Mouse (Mus musculus): ENCODE measurements around the gene Arl11. TPM values are rescaled to one million over a fixed set of nuclear protein-coding genes. Genes with fewer than 3 reads are reported as not detected.

The Arl11 gene
- 0.41 and 0.46 TPM in 2 replicates for polyA plus RNA-seq (2015; fragmentation: Nextera tagmentation; extraction: Ambion mirVana)

GRCm38 (mm10) chr14:61309593-61309992 lies at the start of gene Arl11:
TSS of gene Arl11 (plus strand) at chr14:61309753.
- Histone ChIP-seq H3K36me3 (no peaks in the 10 kb centered on the region), H3K4me1 (peaks cover 19% of the 10 kb centered on the region), H3K27ac (replicated peaks) (peak within 1 kb of the TSS; percentile 20), H3K4me3 (no peak within 1 kb of the TSS), H3K9ac (no peak within 1 kb of the TSS), H3K27me3 (replicated peaks) (no peaks in the 10 kb centered on the region), H3K9me3 (no peaks in the 10 kb centered on the region), H3K4me2 (peak within 1 kb of the TSS; percentile 8; the same call in 1 of the 2 replicates)
- no peak; the same call in 1 of the 2 replicates for ATAC-seq (ENCODE audit: extremely low read depth, insufficient number of reproducible peaks, low FRiP score, low TSS enrichment)
- WGBS: 46% methylated on average over 6 of the region's 6 CpGs

DNA sequence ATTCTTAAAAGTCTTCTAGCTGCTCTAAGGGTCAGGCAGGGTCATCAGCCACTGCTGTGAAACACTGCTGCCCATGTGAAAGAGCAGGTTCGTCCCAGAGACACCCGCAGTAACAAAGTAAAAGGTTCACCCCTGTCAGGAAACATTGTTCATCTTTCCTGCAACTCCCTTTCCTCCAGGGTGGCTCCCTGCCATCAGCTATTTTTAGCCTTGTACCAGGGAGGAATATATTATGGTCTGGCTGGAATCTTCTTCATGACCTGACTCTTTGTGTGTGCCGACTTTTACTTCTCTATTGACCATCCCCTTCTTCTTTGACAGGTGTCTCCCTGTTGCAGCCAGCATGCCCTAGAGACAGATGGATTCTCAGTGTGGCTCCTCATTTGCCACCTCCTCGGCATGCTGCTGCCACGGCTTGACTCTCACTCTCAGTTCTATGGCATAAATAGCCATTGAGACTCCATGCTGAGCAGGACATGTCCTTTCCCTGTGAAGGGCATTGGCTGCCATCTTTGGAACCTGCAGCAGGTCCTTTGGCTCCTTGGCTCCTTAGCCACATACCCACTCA lies 41.6 kb upstream of the Arl11 start:
- 55% methylated on average over 5 of the region's 5 CpGs for WGBS
- 0 out of 2 replicates have a peak overlapping the region, but pooled peaks have one; percentile 14 for H3K9ac ChIP-seq
- H3K27ac ChIP-seq (replicated peaks): 0 out of 2 replicates have a peak overlapping the region, but pooled peaks have one; percentile 28
- no peak overlapping the region for H3K4me2 ChIP-seq
- H3K4me1 ChIP-seq: peaks cover 19% of the 10 kb centered on the region
- no peaks in the 10 kb centered on the region for H3K36me3 ChIP-seq
- no peak overlapping the region for H3K4me3 ChIP-seq
- H3K9me3 ChIP-seq: peaks cover 7% of the 10 kb centered on the region
- no peak for ATAC-seq (ENCODE audit: extremely low read depth, insufficient number of reproducible peaks, low FRiP score, low TSS enrichment)
- peaks cover 24% of the 10 kb centered on the region for H3K27me3 ChIP-seq (replicated peaks)

DNA sequence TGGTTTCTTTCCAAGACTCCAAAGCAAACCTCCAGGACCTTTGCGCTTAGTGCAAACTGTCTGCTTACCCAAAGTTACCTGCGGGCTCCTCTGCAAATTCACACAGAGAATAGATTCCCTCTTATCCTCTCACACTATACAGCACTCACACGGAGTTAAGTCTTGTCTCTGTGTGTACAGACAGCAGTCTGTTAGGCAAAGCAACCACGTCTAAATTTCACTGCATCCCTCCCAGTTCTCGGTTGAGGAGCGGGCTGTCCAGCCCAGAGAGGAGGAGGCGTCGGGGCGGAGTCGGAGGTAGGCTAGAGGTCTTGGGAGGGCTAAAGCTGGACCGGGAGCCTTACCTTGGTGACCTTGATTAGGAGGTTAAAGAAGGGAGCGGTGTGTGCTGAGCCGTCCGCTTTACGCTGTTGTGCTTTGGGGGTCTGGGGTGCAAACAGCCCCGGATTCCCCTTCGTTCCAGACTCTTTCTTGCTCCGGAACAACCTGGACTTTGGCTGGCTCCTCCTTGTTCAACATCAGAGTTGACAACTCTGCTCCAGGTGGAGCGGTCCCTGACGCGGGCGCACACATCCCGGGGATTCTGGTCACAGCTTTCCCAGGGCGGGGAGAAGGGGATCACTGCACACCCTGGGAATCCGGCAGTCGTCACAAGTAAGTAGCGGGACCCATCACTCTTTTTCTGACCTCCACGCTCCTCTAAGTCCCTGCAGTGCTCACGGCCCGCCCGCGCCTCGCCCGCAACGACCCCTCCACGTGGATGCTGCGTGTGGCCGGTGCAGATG lies 34.9 kb upstream of the Arl11 start:
- H3K4me3 ChIP-seq: peak overlapping the region; percentile 38
- peak overlapping the region; percentile 56 for H3K9ac ChIP-seq
- H3K4me2 ChIP-seq: peak overlapping the region; percentile 67
- no peak for ATAC-seq (ENCODE audit: extremely low read depth, insufficient number of reproducible peaks, low FRiP score, low TSS enrichment)
- no peaks in the 10 kb centered on the region for H3K9me3 ChIP-seq
- peaks cover 18% of the 10 kb centered on the region for H3K4me1 ChIP-seq
- H3K27ac ChIP-seq (replicated peaks): no peak overlapping the region
- H3K36me3 ChIP-seq: no peaks in the 10 kb centered on the region
- peaks cover 61% of the 10 kb centered on the region for H3K27me3 ChIP-seq (replicated peaks)
- WGBS: 9% methylated on average over 38 of the region's 38 CpGs

GRCm38 (mm10) chr14:61277285-61277684 lies 32.3 kb upstream of the Arl11 start:
- no peak for ATAC-seq (ENCODE audit: extremely low read depth, insufficient number of reproducible peaks, low FRiP score, low TSS enrichment)
- H3K27me3 ChIP-seq (replicated peaks): peaks cover 43% of the 10 kb centered on the region
- H3K4me3 ChIP-seq: no peak overlapping the region
- no peak overlapping the region for H3K9ac ChIP-seq
- WGBS: 16% methylated on average over 1 of the region's 1 CpGs
- H3K36me3 ChIP-seq: no peaks in the 10 kb centered on the region
- no peaks in the 10 kb centered on the region for H3K9me3 ChIP-seq
- no peak overlapping the region for H3K27ac ChIP-seq (replicated peaks)
- H3K4me2 ChIP-seq: no peak overlapping the region
- peaks cover 18% of the 10 kb centered on the region for H3K4me1 ChIP-seq

DNA sequence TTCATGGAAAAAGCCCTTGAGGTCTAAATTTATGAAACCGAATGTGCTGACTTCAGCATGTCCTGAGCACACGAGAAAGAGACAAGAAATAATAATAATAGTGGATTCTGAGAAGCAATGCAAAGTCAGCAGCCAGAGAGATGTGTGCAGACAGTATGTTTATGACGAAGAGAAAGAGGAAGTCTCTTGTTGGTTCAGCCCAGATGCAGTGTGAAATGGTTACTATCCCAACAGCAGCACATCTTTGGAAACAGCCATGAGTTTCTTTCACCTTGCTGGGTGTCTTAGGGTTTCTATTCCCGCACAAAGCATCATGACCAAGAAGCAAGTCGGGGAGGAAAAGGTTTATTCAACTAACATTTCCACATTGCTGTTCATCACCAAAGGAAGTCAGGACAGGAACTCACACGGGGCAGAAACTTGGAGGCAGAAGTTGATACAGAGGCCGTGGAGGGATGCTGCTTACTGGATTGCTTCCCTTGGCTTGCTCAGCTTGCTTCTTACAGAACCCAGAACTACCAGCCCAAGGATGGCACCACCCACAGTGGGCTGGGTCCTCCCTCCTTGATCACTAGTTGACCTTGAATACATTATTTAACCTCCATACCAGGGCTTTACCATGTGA lies 30.8 kb upstream of the Arl11 start:
- H3K27ac ChIP-seq (replicated peaks): no peak overlapping the region
- H3K9me3 ChIP-seq: no peaks in the 10 kb centered on the region
- H3K27me3 ChIP-seq (replicated peaks): peaks cover 30% of the 10 kb centered on the region
- peaks cover 17% of the 10 kb centered on the region for H3K4me1 ChIP-seq
- no peak overlapping the region for H3K9ac ChIP-seq
- no peak overlapping the region for H3K4me3 ChIP-seq
- WGBS: 76% methylated on average over 7 of the region's 7 CpGs
- H3K4me2 ChIP-seq: no peak overlapping the region
- H3K36me3 ChIP-seq: no peaks in the 10 kb centered on the region
- no peak for ATAC-seq (ENCODE audit: extremely low read depth, insufficient number of reproducible peaks, low FRiP score, low TSS enrichment)

DNA sequence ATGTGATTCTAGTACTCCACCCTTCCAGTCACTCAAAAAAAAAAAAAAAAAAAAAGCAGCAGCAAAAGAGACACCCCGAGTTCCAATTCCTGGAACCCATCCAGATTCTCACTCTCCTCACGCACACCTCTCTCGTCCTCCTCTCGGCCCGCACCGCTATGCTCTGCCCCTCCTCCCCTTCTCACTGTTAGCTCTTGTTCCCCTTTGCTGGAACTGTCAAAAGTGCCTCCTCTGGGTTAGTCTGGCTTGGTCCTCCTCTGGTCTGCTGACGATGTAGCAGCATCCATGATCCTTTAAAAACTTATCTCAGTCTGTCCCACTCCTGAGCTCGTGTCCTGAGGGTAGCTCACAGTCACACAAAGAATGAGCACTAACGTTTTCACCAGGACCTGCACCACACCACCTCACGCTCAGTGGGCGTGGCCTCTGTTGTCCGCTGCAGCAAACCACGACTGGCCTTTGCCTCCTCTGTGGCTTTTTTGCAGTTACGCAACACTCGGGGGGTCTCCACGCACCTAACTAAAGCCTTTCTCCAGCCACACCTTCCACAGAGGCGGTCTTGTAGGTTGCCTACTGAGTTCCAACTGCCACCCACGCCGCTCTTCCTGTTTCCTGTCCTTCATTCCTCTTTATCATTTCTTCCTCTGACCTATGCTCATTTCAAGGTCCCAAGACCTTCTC lies 20.8 kb upstream of the Arl11 start:
- Histone ChIP-seq H3K4me3 (no peak overlapping the region), H3K9ac (no peak overlapping the region), H3K4me2 (peak overlapping the region; percentile 21; the same call in 1 of the 2 replicates), H3K36me3 (no peaks in the 10 kb centered on the region), H3K4me1 (peaks cover 10% of the 10 kb centered on the region), H3K27ac (replicated peaks) (no peak overlapping the region), H3K9me3 (no peaks in the 10 kb centered on the region), H3K27me3 (replicated peaks) (no peaks in the 10 kb centered on the region; the same call in 1 of the 2 replicates)
- ATAC-seq (ENCODE audit: extremely low read depth, insufficient number of reproducible peaks, low FRiP score, low TSS enrichment): no peak
- WGBS: 52% methylated on average over 19 of the region's 19 CpGs

DNA sequence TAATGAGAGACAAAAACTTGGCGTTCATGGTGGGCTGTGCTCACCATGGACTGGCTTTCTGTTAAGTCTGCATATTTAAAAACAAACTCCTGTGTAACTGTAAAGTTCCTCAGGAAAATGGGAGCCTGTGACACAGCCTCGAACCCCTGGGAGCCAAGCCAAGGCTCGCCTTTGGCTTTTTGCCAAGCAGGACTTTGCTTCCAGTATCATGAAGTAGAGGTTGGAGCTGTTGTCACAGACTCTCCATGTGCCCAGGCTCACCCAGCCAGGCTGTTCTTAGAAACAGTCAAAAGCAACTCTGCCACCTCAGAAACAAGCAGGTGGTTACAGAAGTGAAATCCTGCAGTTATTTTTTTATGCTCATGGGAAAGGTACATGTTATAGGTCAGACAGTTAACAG lies 18.9 kb upstream of the Arl11 start:
- no peak overlapping the region for H3K4me2 ChIP-seq
- H3K27me3 ChIP-seq (replicated peaks): no peaks in the 10 kb centered on the region; the same call in none of the 2 replicates
- no peak overlapping the region for H3K9ac ChIP-seq
- no peak for ATAC-seq (ENCODE audit: extremely low read depth, insufficient number of reproducible peaks, low FRiP score, low TSS enrichment)
- no peaks in the 10 kb centered on the region for H3K9me3 ChIP-seq
- H3K36me3 ChIP-seq: no peaks in the 10 kb centered on the region
- peaks cover 9% of the 10 kb centered on the region for H3K4me1 ChIP-seq
- no peak overlapping the region for H3K4me3 ChIP-seq
- WGBS: 43% methylated on average over 3 of the region's 3 CpGs
- no peak overlapping the region for H3K27ac ChIP-seq (replicated peaks)

DNA sequence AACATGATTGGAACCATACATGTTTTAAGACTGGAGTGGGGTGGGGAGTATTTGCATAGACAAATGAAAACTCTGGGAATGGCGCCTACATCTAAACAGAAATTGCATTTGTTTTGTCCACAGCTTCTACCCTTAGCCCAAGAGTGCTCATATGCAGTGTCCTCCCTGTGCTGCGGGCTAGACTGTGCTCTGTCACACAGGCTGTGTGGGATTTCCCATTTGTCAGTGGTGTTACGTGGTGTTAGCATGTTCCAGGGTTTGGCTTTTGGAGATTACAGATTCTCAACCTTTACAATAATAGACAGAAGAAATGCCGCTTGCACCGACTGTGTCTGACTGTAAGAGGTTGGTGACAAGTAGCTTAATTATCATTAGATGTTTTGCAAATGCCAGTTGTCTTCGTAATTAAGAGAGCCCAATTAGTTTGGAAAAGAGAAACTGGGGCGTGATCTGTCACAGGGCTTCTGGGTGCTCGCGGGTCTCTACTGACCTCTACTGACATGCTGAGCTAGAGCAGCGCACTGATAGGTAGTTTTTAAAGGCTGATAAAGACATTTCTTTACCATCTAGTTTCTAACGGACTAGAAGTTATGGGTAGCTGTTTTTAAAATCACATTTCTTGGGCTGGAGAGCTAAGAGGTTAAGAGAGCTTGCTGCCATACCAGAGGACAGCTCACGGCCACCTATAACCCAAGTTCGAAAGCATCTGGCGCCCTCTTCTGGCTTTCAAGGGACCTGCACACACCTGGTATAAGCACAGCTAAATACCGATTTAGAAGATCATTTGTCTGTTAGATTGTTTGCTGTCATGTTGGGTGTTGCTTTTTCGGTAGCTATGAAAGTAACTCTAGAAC lies 15.4 kb upstream of the Arl11 start:
- Histone ChIP-seq H3K27ac (replicated peaks) (no peak overlapping the region), H3K4me3 (no peak overlapping the region), H3K4me1 (peaks cover 5% of the 10 kb centered on the region; the same call in 1 of the 2 replicates), H3K36me3 (no peaks in the 10 kb centered on the region), H3K27me3 (replicated peaks) (no peaks in the 10 kb centered on the region; the same call in none of the 2 replicates), H3K4me2 (peak overlapping the region; percentile 37; the same call in 1 of the 2 replicates), H3K9ac (no peak overlapping the region), H3K9me3 (no peaks in the 10 kb centered on the region)
- WGBS: 44% methylated on average over 16 of the region's 16 CpGs
- ATAC-seq (ENCODE audit: extremely low read depth, insufficient number of reproducible peaks, low FRiP score, low TSS enrichment): no peak

DNA sequence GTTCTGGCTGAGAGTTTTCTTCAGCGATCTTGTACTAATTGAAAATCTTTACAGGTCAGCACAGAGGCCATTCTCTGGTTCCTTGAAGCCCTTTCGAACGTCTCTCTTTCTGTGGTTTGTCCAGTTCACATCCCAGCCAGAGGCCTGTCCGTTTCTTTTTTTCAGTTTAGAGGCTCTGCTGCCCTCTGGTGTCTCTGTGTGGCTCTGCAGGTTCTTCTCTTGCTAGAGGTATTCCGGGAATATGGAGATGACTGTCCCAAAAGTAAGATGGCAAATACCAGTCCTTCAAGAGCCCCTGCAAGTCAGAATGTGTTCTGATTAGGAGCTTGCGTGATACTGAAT lies 14.8 kb upstream of the Arl11 start:
- WGBS: 15% methylated on average over 6 of the region's 6 CpGs
- ATAC-seq (ENCODE audit: extremely low read depth, insufficient number of reproducible peaks, low FRiP score, low TSS enrichment): no peak

DNA sequence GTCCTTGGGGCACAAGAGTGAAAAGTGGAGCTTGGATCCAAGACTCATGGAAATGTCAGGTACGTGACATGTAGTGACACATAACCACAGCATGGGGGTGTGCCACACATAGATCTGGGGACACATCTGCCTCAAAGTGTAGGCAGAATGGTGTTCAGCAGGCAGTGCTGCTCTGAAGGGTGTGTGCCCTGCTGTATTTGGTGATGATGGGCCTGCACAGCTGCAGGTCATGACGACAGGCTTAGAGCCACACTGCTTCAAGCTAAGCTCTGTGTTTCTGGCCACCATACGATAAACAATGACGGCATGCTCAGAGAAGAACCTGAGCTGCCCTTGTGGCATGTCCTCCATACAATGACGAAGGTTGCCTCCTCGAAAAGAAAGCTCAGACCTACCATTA lies 9.7 kb upstream of the Arl11 start:
- 77% methylated on average over 6 of the region's 6 CpGs for WGBS

More for the DNA sequence above, 14.8 kb upstream of the Arl11 start:
- no peaks in the 10 kb centered on the region for H3K36me3 ChIP-seq
- H3K4me2 ChIP-seq: peak overlapping the region; percentile 11; the same call in 1 of the 2 replicates
- H3K27ac ChIP-seq (replicated peaks): no peak overlapping the region
- no peak overlapping the region for H3K9ac ChIP-seq
- no peaks in the 10 kb centered on the region; the same call in none of the 2 replicates for H3K27me3 ChIP-seq (replicated peaks)
- H3K4me1 ChIP-seq: peaks cover 5% of the 10 kb centered on the region; the same call in 1 of the 2 replicates
- no peak overlapping the region for H3K4me3 ChIP-seq
- no peaks in the 10 kb centered on the region for H3K9me3 ChIP-seq

More for the DNA sequence above, 9.7 kb upstream of the Arl11 start:
- H3K27me3 ChIP-seq (replicated peaks): no peaks in the 10 kb centered on the region; the same call in 1 of the 2 replicates
- 0 out of 2 replicates have a peak, but pooled peaks cover 6% of the 10 kb centered on the region for H3K9me3 ChIP-seq
- H3K4me3 ChIP-seq: no peak overlapping the region
- no peak overlapping the region for H3K4me2 ChIP-seq
- ATAC-seq (ENCODE audit: extremely low read depth, insufficient number of reproducible peaks, low FRiP score, low TSS enrichment): no peak
- no peaks in the 10 kb centered on the region for H3K4me1 ChIP-seq
- no peak overlapping the region for H3K27ac ChIP-seq (replicated peaks)
- no peak overlapping the region for H3K9ac ChIP-seq
- no peaks in the 10 kb centered on the region for H3K36me3 ChIP-seq

Measured in heart, embryonic 13.5 days (tissue).